Mouse (Mus musculus) right cerebral cortex, adult 18-20 months (tissue): Measurements from ENCODE around the gene H1fnt.

Source experiments
- DNase-seq: peaks from one replicate; pipeline ENCODE4 v3.0.0; 2022; ENCODE audit warnings: mixed read lengths

H1fnt gene

GRCm38 (mm10) chr15:98257193-98257592 lies at the start of gene H1fnt:
Gene H1fnt (minus strand): TSS chr15:98257293.
- DNase-seq: no peak

GRCm38 (mm10) chr15:98295628-98296551 lies 38.8 kb upstream of the H1fnt start, which contains the start of gene Zfp641:
Gene Zfp641 (minus strand): TSS chr15:98296161.
- peak; percentile 55 for DNase-seq

- DNase-seq: no peak
Measured at GRCm38 (mm10) chr15:98293651-98294050, 36.6 kb upstream of the H1fnt start.

GRCm38 (mm10) chr15:98288566-98288965 lies 31.5 kb upstream of the H1fnt start:
- no peak for DNase-seq

- DNase-seq: no peak
Measured at GRCm38 (mm10) chr15:98286418-98286817, 29.3 kb upstream of the H1fnt start.

GRCm38 (mm10) chr15:98257776-98258175 lies 683 bp upstream of the H1fnt start:
- DNase-seq: no peak

- DNase-seq: no peak
Measured at GRCm38 (mm10) chr15:98256271-98256670, 822 bp downstream of the H1fnt start.

GRCm38 (mm10) chr15:98235442-98235841 lies 21.7 kb downstream of the H1fnt start:
- DNase-seq: no peak

GRCm38 (mm10) chr15:98234350-98234749 lies 22.7 kb downstream of the H1fnt start, which contains the start of gene Olfr286:
Gene Olfr286 (minus strand): TSS chr15:98234450.
- DNase-seq: no peak

- no peak for DNase-seq
Measured at GRCm38 (mm10) chr15:98226096-98226495, 31.0 kb downstream of the H1fnt start.

- DNase-seq: no peak
Measured at GRCm38 (mm10) chr15:98225610-98226009, 31.5 kb downstream of the H1fnt start.

- DNase-seq: no peak
Measured at GRCm38 (mm10) chr15:98222377-98222776, 34.7 kb downstream of the H1fnt start.

- DNase-seq: peak; percentile 9
Measured at GRCm38 (mm10) chr15:98220877-98221276, 36.2 kb downstream of the H1fnt start, which contains the start of the genes Gm44579 and Olfr287. Gene Gm44579 (minus strand): TSS chr15:98220977. Gene Olfr287 (minus strand): TSS chr15:98221056.

GRCm38 (mm10) chr15:98214130-98214529 lies 43.0 kb downstream of the H1fnt start:
- no peak for DNase-seq

- DNase-seq: no peak
Measured at GRCm38 (mm10) chr15:98213336-98213870, 43.7 kb downstream of the H1fnt start.

GRCm38 (mm10) chr15:98209676-98210075 lies 47.4 kb downstream of the H1fnt start:
- DNase-seq: no peak
